Mouse (Mus musculus): ENCODE measurements around the gene Cbr1.

Gene Cbr1

DNA sequence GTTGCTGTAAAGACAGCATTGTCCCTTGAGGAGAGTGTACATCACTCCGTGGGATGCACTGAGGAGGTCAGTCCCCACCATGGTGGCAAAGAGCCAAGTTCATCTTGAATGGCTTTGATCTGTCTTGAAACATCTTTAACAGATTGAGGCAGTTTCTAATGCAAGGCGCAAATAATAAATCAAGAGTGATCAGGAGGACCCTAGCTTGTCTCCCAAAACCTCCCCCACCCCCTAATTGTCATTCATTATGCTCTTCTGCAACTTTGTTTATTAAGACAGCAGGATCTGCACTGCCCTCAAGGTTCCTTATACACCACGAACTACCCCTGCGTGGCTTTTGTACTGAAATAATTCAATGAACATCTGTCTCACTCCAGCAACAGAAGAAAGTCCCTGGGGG is at the start of gene Cbr1:
TSS of gene Cbr1 (plus strand) at position 301 of the 400 bp plus-strand sequence.
- no peak for DNase-seq (ENCODE audit: low read depth, low spot score)

DNA sequence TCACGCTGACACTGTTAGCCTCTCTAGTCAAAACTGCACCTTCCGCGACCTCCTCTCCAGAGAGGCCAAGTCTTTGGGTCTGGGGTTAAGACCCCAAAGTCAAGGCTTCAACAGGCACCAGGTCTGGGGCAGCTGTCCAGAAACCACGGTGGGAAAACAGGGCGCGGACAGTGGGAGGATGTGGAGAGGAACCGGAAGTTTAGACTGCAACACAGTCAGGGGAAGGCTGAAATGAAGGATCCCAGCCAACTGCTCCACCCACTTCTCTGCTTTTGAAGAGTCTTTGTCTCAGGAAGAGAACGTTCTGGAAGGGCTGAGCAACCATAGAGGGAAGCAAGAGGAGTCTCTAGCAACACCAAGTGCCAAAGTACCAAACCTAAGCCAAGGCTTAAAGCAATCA is 48.0 kb upstream of the Cbr1 start:
- DNase-seq (ENCODE audit: low read depth, low spot score), result no peak

DNA sequence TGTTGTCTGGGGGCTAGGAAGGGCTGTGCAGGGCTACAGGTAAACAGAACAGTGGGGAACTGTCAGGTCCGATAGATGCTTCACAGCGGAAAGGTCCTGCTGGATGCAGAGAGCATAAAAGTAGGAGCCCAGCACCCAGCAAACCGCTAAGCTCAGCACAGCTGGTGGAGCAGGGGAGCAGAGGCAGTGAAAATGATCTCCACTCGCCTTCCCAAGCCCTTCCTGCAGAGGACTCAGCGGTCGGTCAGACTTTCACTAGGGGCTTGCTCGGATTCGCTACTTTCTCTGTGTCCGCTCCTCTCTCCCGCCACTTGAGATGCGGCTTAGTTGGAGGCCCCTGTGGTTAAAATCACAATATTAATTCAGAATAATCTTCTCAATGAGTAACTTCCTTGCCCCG is 47.2 kb upstream of the Cbr1 start:
- DNase-seq (ENCODE audit: low read depth, low spot score), result no peak

DNA sequence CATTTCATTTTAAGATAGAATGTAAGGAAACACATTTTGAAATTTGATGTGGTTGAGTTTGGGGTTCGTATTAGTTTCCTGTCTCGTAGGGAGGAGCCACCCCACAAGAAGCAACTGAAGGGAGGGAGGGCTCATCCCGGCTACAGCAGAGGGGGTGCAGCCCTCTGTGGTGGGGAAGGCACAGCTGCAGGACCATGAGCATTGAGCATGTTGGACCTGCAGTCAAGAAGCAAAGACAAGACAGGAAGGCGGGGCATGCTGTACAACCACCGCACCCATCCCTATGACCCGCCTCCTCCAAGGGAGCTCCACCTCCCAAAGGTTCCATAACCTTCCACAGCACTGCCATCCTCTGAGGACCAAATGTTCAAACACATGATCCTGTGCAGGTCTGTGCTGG is 33.3 kb upstream of the Cbr1 start:
- DNase-seq (ENCODE audit: low read depth, low spot score), result no peak

DNA sequence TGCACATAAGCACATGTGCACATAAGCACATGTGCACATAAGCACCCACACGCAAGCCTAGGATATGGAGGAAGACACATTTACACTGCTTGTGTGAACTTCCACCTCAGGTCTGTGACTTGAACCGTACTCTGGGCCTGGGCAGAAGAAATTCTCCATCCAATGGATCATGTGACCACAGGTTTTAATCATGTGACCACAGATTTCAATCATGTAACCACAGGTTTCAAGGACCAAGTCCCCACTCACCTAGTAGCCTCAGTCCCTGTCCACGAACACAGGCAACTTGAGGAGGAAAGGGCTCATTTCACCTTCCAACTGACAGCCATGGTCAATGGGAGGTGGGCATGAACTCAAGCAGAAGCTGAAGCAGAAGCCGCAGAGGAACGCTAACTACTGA is 32.2 kb upstream of the Cbr1 start:
- no peak for DNase-seq (ENCODE audit: low read depth, low spot score)

DNA sequence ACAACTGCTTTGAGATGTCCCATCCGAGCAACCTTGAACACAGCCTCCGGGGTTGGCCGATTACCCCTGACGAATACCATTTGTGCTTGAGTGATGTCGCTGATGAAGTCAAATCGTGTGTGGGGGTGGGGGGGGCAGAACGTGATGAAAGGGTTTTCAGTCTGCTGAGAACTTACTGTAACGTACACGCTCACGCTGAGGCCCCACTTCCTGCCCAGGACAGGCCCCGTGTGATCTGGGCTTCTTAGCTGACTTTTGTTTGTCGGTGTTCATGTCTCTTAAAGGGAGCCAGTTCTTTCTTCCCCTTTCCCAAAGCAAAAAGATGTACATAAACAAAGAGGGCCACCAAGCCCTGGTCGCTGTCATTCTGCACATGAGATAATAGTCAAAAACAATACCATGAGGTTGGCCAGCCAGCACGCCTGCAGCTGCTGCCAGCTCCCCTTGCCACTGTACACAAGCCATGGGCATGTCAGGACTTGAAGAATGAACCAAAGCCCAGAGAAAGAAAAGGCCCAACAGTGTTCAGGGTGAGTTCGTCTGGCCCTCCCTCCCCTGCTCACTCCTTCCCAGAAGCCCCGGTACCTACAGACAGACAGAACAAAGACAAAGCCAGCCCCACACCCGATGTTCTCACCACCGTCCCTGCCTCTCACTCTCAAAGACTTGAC is 31.0 kb upstream of the Cbr1 start:
- DNase-seq (ENCODE audit: low read depth, low spot score), result no peak

DNA sequence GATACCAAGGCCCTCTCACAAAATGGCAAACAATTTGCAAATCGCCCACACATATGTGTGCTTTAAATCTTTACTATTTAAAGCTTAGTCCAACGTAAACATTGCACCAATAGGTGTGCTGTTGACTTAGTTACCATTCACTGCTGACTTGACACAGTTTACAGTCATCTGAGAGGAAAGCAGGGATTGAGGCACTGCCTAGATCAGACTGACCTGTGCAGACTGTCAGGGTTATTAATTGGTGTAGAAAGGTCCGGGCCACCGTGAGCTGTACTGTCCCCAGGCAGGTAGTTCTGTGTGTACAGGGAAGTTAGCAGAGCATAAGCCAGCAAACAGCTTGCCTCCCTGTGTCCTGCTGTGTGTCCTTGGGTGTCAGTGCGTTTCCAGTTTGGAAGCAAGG is 30.1 kb upstream of the Cbr1 start:
- DNase-seq (ENCODE audit: low read depth, low spot score), result no peak

DNA sequence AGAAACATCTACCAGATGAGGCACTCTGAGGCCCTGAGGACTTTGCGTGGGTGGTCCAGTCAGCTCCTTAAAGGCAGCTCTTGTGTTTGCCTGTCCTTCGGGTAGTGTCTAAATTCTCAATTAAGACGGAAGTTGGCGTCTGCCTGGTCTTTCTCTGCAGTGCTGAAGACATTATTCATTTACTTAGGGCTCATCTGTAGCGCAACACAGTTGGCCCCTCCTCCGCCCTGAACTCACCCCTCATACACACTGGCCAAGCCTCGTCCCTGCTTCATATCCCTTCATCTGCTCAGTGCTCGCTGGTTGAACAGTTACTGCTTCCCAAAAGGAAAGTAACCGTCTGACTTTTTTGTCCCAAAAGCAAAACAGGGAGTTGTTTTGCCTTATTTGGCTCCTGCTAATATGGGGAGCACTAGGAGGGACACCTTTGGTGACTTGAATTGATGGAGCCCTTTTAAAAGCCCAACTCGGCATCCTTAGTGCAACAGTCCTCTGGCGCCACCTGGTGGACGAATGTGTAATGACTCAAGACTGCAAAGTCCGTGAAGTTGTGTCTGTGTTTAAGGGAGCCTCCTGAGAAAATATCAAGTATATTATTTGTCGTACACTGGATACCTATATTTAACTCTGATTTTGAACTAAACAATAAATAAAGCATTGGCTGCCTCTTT is 29.1 kb upstream of the Cbr1 start:
- peak; percentile 82 for DNase-seq (ENCODE audit: low read depth, low spot score)

DNA sequence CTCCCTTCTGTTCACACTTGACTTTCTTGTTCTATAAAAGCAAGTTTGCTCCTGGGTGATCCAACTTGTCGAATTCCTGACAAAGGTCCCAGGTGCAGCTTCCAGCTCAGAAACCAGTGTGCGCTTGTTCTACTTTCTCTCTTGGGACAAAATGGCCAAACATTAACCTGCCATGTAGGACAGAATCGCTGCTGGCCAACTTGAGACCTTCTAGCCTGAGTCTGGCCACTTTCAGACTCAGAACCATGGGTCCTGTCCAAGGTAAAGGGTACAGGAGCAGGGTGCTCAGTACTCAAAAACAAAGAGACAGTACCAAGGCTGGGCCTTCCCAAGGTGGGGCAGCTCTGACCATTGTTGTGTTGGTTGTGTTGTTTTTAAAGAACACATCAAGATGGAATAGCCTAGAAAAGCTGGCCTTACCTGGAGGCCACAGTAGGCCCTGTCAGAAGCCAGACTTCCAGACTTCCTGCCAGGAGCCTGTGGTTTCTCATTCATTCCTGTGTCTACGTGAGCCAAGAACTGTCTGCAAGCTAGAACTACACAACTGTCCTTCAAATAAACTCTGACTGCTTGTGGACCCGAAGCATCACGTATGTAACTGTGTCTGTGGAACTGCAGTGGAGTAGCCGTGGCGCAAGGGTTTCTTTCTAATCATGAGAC is 27.2 kb upstream of the Cbr1 start:
- DNase-seq (ENCODE audit: low read depth, low spot score), result no peak

DNA sequence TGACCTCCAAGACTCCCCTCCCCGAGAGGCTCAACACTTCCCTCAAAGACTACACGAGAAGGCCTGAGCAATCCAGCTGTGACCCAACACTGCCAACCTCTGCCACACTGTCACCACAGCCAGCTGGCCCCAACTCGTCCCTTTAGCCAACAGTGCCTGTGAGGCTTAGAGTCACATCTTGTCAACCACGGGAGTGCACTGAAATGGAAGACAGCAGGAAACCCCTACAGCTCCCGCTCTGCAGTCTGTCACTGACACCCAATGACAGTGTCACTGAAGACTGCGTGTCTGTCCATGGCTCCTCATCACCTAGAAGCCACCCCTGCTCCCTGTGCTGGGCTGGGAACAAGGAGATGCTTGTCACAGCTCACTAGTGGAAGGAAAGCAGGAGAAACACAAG is 24.5 kb upstream of the Cbr1 start:
- no peak for DNase-seq (ENCODE audit: low read depth, low spot score)

DNA sequence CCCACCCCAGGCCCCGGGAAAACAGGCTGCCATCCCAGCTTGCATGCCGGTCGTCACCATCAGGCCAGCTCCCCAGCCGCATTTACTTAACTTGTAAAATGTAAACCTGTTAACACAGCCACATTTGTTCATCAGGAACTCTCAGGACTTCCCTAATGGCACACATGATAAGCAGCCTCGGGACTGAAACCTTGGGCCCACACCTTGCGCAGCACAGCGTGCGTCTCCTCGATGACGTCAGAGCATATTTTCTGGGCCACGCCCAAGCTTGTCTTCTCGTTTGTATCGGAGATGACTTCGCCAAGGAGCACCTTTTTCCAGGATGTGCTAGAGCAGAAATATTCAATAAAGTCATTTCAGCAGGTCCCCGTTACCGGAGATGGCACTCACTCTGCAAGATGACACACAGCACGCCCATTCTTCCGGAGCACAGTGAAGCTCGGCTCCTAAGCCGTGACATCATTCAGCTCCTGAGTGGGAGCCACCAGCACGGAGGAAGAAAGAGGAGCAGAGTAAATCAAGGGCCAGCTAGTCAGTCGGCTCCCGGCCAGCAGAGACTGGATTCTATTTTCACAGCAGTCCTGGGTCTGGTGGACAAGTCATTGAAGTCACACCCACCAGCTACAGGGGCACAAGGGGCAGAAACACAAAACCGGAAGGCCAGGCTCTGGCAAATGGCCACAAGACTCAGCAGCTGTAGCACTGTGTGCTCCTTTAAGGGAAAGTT is 20.5 kb upstream of the Cbr1 start:
- DNase-seq (ENCODE audit: low read depth, low spot score), result no peak

DNA sequence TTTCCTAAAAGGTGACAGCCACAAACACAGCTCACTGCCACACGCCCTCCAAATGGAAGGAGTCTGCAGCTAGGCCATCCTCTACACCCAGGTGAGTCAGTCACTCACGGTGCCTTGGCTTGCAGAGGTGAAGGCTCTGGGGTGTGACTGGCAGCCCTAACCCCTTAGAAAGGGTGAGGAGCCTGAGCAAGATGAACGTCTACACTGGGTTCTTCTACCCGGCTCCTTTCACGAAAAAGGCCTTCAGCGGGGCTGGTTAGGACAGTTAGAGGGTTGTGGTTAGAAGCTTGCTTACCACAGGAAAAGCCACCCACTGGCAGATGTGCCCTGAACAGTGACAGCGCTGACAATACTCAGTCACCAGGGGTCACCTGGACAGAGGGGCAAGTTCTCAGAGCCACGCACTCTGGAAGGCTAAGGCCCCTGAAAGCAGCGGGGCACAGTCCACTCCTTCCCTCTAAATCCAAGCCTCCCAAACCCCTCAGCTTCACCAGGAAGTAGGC is 19.9 kb upstream of the Cbr1 start:
- DNase-seq (ENCODE audit: low read depth, low spot score), result no peak

DNA sequence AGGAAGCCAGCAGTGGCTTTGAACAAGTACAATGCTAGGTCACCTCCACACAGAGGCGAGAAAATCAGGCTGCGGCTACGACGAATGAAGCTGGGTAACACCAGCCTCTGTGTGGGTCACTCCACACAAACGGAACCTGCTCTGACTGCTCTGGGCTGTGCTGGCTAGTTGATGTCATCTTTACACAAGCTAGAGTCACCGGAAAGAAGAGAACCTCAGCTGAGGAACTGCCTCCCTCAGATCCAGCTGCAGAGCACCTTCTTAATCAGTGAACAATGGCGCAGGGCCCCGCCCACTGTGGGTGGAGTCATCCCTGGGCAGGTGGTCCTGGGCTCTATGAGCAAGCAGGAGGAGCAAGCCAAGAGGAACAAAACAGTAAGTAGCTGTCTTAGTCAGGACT is 19.3 kb upstream of the Cbr1 start:
- no peak for DNase-seq (ENCODE audit: low read depth, low spot score)

DNA sequence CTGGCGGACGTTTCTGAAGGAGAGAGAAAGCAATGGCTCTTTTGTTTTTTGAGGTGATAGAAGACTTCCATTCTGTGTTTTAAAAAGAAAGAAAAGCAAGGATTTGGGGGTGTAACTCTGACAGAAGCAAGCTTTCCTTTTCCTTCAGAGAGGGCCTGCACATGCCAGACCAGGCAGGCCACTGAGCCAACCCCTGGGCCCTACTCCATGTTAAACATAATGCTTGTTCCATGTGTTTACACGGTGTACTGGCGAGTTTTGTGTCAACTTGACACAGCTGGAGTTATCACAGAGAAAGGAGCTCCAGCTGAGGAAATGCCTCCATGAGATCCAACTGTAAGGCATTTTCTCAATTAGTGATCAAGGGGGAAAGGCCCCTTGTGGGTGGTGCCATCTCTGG is 17.4 kb upstream of the Cbr1 start:
- no peak for DNase-seq (ENCODE audit: low read depth, low spot score)

DNA sequence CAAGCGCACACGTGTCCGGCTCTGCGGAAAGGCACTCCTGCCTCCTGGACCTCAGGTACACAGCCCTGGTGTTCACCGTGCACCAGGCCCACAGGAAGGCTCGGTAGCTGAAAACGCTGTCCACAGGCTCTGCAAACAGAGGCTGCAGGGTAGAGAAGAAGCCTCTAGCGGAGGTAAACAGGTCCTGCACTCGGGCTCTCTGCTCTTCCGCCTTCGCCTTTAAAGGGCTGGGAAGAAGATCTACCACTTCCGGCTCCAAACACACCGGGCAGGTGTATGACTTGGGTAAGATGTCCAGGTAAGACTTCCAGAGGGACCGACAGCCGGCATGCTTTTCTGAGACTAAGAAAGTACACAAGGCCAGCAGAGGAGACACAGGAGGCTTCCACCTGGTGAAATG is 14.7 kb upstream of the Cbr1 start:
- no peak for DNase-seq (ENCODE audit: low read depth, low spot score)

DNA sequence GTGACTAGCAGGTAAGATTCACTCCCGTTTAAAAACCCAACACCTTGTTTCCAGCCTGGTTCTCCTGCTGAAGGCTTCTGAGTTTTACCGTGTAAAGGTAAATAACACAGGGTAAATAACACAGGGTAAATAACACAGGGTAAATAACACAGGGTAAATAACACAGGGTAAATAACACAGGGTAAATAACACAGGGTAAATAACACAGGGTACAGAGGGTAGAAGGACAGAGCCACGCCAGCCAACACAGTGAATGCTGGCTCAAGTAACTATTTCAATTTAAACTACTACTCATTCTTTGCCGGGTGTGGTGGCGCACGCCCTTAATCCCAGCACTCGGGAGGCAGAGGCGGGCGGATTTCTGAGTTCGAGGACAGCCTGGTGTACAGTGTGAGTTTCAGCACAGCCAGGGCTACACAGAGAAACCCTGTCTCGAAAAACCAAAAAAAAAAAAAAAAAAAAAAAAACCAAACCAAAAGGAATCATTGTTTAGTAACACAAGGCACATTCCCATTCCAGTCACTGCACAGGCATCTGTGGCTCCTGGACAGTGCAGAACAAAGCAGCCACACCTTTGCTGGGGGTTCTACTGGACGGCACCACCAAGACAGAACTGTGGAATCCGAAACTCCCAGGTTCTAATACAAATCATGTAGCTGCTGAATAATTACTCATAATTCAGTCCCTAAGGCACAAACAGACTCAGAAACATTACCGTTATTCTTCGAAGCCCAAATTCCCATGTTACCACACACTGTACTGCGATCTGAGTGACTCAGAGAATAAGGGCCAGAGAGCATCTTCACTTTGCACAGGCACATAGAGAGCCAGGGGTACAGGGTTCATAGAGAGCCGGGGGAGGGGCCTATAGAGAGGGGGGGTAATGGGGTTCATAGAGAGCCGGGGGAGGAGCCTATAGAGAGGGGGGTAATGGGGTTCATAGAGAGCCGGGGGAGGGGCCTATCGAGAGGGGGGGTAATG is 13.9 kb upstream of the Cbr1 start:
- no peak for DNase-seq (ENCODE audit: low read depth, low spot score)

DNA sequence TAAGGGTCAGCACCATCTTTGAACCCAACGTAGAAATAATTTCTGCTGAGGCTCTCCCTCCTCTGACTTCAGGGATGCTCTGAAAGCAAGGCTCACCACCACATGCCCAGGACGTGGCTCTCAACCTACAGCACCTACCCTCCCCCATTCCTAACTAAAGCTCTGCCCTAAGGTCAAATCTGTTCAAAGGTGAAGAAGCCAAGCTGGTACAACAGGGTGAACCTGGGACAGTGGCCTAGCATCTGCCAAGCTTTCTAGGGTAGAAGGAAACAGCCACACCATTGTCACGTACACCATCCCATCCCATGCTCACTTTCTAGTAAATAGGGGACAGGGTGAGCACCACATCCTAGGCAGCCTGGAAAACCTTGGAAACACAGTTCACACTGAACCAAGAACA is 12.9 kb upstream of the Cbr1 start:
- DNase-seq (ENCODE audit: low read depth, low spot score), result no peak

DNA sequence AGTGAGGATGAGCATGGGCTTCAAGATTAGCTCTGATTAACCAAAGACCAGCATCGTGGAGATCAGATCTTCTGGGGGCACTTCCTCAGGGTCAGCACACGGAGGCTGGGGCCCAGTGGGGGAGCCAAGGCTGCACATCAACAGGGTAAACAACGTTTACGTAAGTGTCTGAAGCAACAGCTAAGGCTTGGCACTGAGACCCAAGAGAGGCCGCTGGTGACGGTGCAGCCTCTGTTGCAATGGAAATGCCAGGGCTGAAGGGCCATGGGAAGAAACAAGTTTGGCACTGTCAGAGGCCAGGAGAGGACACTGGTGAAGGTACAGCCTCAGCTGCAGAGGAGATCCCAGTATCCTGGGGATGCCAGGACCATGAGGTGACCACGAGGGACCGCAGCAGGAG is 12.2 kb upstream of the Cbr1 start:
- DNase-seq (ENCODE audit: low read depth, low spot score), result no peak

DNA sequence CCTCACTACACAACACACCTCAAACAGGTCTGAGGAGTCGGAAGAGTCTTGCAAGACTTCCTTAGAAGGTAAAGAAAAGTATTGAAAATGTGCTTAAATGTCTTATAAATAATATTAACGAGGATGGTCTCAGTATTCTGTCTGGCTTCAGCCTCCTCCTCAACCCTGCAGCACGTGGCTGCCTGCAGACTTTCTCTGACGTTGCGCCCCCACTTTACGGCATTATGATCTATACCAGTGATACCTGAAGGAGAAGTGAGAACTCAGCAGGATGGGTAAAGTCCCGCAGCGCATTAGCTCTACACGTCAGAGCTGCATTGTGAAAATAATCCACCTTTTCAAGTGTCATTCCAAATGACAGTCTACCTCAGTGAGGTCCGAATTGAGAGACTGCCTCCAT is 11.2 kb upstream of the Cbr1 start:
- no peak for DNase-seq (ENCODE audit: low read depth, low spot score)

DNA sequence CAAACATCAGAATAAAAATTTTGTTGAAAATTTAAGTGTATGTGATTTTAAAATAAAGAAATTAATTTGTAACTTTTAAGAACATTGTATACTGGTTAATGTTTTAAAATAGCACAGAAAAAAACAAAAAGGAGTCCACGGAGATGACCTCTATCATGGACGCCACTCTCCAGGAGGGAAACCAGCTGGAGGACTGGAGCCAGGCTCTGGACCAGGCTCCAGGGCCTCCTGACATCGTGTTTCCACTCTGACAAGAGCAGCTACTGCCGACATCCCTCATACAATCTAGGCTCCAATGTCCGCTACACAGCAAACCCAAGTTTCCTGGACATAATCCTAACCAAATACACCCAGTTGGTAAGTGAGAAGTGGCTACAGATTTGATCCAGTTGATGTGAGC is 9.9 kb upstream of the Cbr1 start:
- DNase-seq (ENCODE audit: low read depth, low spot score), result no peak

DNA sequence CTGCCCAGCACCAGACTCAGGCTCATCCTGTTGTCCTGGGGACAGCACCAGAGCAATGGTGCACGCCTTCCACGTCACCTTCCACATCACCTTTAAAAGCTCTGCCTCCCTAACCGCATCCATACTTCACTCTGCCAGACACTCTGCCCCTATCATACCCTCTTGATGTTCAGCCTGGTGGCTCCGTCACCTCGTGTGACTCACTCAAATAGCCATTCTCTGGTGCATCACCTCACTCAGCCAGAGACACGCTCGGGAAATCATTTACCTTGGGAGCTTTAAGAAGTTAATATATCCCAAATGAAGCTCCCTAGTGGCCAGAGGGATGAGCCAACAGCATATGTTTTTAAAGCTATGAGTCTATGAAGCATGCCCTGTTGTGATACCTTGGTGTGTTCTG is 8.8 kb upstream of the Cbr1 start:
- no peak for DNase-seq (ENCODE audit: low read depth, low spot score)
